Mouse (Mus musculus): Measurements from ENCODE around the gene Topaz1. TPM values are rescaled to one million over a fixed set of nuclear protein-coding genes. Genes with fewer than 3 reads are reported as not detected.

Gene Topaz1
- polyA plus RNA-seq, 1 experiment from 2014 or later: 0.16 TPM

DNA sequence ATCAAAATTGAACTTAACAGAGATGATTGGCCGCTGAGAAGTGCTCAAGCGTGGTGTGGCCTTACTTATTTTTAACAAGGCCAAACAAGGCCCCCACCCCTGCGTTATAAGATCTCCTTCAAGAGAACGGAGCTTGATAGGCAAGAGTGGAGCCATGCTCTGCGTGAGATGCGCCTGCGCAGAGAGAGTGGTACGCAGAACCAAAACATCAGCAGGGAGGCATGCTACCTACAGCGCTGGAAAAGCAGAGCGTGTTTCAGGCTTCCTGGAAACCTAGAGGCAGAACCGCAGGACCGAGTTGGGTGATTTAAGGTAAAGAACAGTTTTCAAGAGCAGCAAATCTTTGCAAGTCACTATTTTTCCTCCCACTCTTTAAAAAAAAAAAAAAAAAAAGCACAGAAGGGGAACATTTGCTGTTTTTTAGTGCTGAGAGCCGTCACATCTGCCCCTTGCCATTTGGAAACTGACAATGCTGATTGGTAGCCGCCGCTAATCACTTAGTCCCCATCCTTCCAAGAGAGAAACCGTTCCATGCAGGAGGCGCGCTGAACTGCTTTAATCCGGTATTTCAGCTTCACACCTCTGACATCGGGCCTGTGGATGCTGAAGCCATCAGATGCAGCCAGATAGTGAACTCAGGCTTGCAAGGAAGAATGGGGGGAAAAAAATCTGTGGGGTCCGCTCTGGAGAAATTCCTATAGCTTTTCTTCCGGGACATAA lies 21.9 kb upstream of the Topaz1 start:
- no peaks in the 10 kb centered on the region for H3K27me3 ChIP-seq (replicated peaks; ENCODE audit: insufficient read depth, low read length)
- no peaks in the 10 kb centered on the region for H3K9me3 ChIP-seq (ENCODE audit: low read length)
- no peak for TF ChIP-seq CTCF (IDR thresholded peaks at IDR 0.05)
- WGBS: 26% methylated on average over 22 of the region's 22 CpGs
- H3K36me3 ChIP-seq (ENCODE audit: insufficient read depth, low read length): no peaks in the 10 kb centered on the region
- H3K4me1 ChIP-seq (ENCODE audit: insufficient read depth, low read depth, low read length): no peaks in the 10 kb centered on the region
- H3K4me3 ChIP-seq (ENCODE audit: low read depth, low read length): no peak overlapping the region
- no peak for ATAC-seq
- no peak for DNase-seq (ENCODE audit: low spot score)
- H3K9ac ChIP-seq (replicated peaks; ENCODE audit: low read depth): no peak overlapping the region
- H3K27ac ChIP-seq (ENCODE audit: low read length): no peak overlapping the region
- no peak overlapping the region for H3K4me2 ChIP-seq (replicated peaks; ENCODE audit: low read depth, low read length)

- TF ChIP-seq CTCF (IDR thresholded peaks at IDR 0.05) (peak; percentile 86), EP300 (IDR thresholded peaks at IDR 0.05) (no peak)
- Histone ChIP-seq H3K4me3 (ENCODE audit: low read depth, low read length) (no peak overlapping the region), H3K4me2 (replicated peaks; ENCODE audit: low read depth, low read length) (no peak overlapping the region), H3K9ac (replicated peaks; ENCODE audit: low read depth) (no peak overlapping the region), H3K9me3 (ENCODE audit: low read length) (no peaks in the 10 kb centered on the region), H3K4me1 (ENCODE audit: insufficient read depth, low read depth, low read length) (no peaks in the 10 kb centered on the region), H3K27ac (ENCODE audit: low read length) (no peak overlapping the region), H3K36me3 (ENCODE audit: insufficient read depth, low read length) (no peaks in the 10 kb centered on the region), H3K27me3 (replicated peaks; ENCODE audit: insufficient read depth, low read length) (no peaks in the 10 kb centered on the region)
- peak; percentile 79 for DNase-seq (ENCODE audit: low spot score)
- WGBS: 14% methylated on average over 10 of the region's 10 CpGs
- ATAC-seq: no peak; the same call in 1 of the 2 replicates
These were observed 17.6 kb upstream of the Topaz1 start for GRCm38 (mm10) chr9:122729500-122729899.

GRCm38 (mm10) chr9:122732126-122732810 lies 14.9 kb upstream of the Topaz1 start:
- H3K36me3 ChIP-seq (ENCODE audit: insufficient read depth, low read length): no peaks in the 10 kb centered on the region
- ATAC-seq (no peak), DNase-seq (ENCODE audit: low spot score) (no peak)
- no peaks in the 10 kb centered on the region for H3K27me3 ChIP-seq (replicated peaks; ENCODE audit: insufficient read depth, low read length)
- no peak overlapping the region for H3K9ac ChIP-seq (replicated peaks; ENCODE audit: low read depth)
- 39% methylated on average over 8 of the region's 8 CpGs for WGBS
- no peak overlapping the region for H3K27ac ChIP-seq (ENCODE audit: low read length)
- no peak overlapping the region for H3K4me2 ChIP-seq (replicated peaks; ENCODE audit: low read depth, low read length)
- H3K4me1 ChIP-seq (ENCODE audit: insufficient read depth, low read depth, low read length): no peaks in the 10 kb centered on the region
- H3K9me3 ChIP-seq (ENCODE audit: low read length): no peaks in the 10 kb centered on the region
- H3K4me3 ChIP-seq (ENCODE audit: low read depth, low read length): no peak overlapping the region
- TF ChIP-seq CTCF (IDR thresholded peaks at IDR 0.05): no peak
- TF ChIP-seq EP300 (IDR thresholded peaks at IDR 0.05): no peak

GRCm38 (mm10) chr9:122733222-122733621 lies 13.9 kb upstream of the Topaz1 start:
- Histone ChIP-seq H3K4me1 (ENCODE audit: insufficient read depth, low read depth, low read length) (no peaks in the 10 kb centered on the region), H3K9me3 (ENCODE audit: low read length) (no peaks in the 10 kb centered on the region), H3K36me3 (ENCODE audit: insufficient read depth, low read length) (no peaks in the 10 kb centered on the region), H3K4me2 (replicated peaks; ENCODE audit: low read depth, low read length) (no peak overlapping the region; the same call in 1 of the 2 replicates), H3K27ac (ENCODE audit: low read length) (no peak overlapping the region), H3K9ac (replicated peaks; ENCODE audit: low read depth) (no peak overlapping the region), H3K27me3 (replicated peaks; ENCODE audit: insufficient read depth, low read length) (no peaks in the 10 kb centered on the region), H3K4me3 (ENCODE audit: low read depth, low read length) (no peak overlapping the region)
- 40% methylated on average over 12 of the region's 12 CpGs for WGBS
- TF ChIP-seq CTCF (IDR thresholded peaks at IDR 0.05): no peak
- no peak for TF ChIP-seq EP300 (IDR thresholded peaks at IDR 0.05)
- no peak; the same call in 1 of the 2 replicates for ATAC-seq
- DNase-seq (ENCODE audit: low spot score): peak; percentile 8

DNA sequence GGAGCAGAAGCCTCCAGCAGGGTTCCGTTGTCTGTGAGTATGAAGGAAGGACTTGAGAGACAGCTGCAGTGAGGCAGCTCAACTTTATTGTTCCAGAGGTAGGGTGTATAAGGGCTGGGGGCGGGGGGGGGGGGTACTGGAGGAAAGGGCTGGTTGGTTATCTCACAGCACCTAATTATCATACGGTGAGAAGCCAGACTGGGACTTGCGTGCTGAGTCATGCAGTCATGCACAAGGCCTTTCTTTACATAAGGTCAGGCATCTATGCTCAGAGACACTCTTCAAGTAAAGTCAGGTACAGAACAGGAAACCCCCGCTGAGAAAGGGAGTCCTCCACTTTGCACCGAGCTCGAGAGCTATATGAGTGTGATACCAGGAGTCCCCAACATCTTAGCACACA lies 12.2 kb upstream of the Topaz1 start:
- no peak overlapping the region for H3K4me3 ChIP-seq (ENCODE audit: low read depth, low read length)
- no peaks in the 10 kb centered on the region for H3K27me3 ChIP-seq (replicated peaks; ENCODE audit: insufficient read depth, low read length)
- 40% methylated on average over 6 of the region's 7 CpGs for WGBS
- DNase-seq (ENCODE audit: low spot score) (peak; percentile 18), ATAC-seq (peak; percentile 32; the same call in 1 of the 2 replicates)
- no peaks in the 10 kb centered on the region for H3K36me3 ChIP-seq (ENCODE audit: insufficient read depth, low read length)
- no peak overlapping the region for H3K9ac ChIP-seq (replicated peaks; ENCODE audit: low read depth)
- no peak overlapping the region for H3K27ac ChIP-seq (ENCODE audit: low read length)
- no peaks in the 10 kb centered on the region for H3K4me1 ChIP-seq (ENCODE audit: insufficient read depth, low read depth, low read length)
- TF ChIP-seq CTCF (IDR thresholded peaks at IDR 0.05) (no peak), EP300 (IDR thresholded peaks at IDR 0.05) (no peak)
- H3K9me3 ChIP-seq (ENCODE audit: low read length): no peaks in the 10 kb centered on the region
- no peak overlapping the region for H3K4me2 ChIP-seq (replicated peaks; ENCODE audit: low read depth, low read length)

DNA sequence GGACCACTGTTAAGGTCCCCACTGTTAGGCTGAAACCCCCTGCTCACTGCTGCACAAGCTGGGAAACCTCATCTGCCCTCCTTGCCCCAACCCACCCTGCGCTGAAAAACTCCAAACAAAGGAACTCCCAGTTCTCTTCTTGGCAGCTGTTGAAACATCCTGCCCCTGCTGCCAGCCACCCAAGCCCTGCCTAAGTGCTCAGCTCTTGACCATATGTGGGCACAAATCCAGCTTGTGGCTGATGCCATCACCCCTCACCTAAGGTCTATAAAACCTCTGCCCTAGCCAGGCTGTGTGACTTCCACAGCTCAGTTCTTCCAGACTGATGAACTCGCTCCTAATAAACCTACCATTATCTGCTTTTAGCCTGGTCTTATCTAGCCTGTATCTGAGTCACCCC lies 11.1 kb upstream of the Topaz1 start:
- Histone ChIP-seq H3K27ac (ENCODE audit: low read length) (no peak overlapping the region), H3K36me3 (ENCODE audit: insufficient read depth, low read length) (no peaks in the 10 kb centered on the region), H3K9ac (replicated peaks; ENCODE audit: low read depth) (no peak overlapping the region), H3K4me3 (ENCODE audit: low read depth, low read length) (no peak overlapping the region), H3K9me3 (ENCODE audit: low read length) (no peaks in the 10 kb centered on the region), H3K27me3 (replicated peaks; ENCODE audit: insufficient read depth, low read length) (no peaks in the 10 kb centered on the region), H3K4me2 (replicated peaks; ENCODE audit: low read depth, low read length) (no peak overlapping the region), H3K4me1 (ENCODE audit: insufficient read depth, low read depth, low read length) (no peaks in the 10 kb centered on the region)
- TF ChIP-seq EP300 (IDR thresholded peaks at IDR 0.05) (no peak), CTCF (IDR thresholded peaks at IDR 0.05) (no peak)
- WGBS: 40% methylated on average over 2 of the region's 2 CpGs
- ATAC-seq: 0 out of 2 replicates have a peak, but pooled peaks have one; percentile 21
- DNase-seq (ENCODE audit: low spot score): peak; percentile 16

All from lung, postnatal 0 days (tissue).